Mouse (Mus musculus): ENCODE data around the gene Crybg3.

Gene Crybg3

GRCm38 (mm10) chr16:59573961-59574360 lies 26.8 kb downstream of the Crybg3 start:
- no peak for DNase-seq

DNA sequence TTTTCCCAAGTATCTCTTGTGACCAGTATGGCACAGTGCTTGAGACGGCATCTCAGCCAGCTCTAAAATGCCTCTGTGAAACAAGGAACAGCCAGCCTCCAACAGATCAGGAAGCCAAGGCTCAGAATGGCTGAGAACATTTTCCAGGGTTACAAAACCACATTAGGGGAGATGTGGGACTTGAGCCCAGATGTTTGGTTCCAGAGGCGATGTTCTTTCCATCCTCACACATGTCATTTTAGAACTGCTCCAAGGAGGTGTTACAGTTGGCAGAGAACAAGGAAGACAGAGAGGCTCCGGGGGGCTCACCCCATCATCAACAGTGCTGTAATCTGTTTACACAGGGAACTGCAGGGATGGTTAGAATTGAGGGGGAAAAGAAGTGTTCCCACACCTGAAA lies 28.1 kb downstream of the Crybg3 start:
- no peak for DNase-seq

GRCm38 (mm10) chr16:59570807-59571206 lies 30.0 kb downstream of the Crybg3 start:
- DNase-seq: no peak

GRCm38 (mm10) chr16:59569837-59570236 lies 30.9 kb downstream of the Crybg3 start:
- no peak for DNase-seq

DNA sequence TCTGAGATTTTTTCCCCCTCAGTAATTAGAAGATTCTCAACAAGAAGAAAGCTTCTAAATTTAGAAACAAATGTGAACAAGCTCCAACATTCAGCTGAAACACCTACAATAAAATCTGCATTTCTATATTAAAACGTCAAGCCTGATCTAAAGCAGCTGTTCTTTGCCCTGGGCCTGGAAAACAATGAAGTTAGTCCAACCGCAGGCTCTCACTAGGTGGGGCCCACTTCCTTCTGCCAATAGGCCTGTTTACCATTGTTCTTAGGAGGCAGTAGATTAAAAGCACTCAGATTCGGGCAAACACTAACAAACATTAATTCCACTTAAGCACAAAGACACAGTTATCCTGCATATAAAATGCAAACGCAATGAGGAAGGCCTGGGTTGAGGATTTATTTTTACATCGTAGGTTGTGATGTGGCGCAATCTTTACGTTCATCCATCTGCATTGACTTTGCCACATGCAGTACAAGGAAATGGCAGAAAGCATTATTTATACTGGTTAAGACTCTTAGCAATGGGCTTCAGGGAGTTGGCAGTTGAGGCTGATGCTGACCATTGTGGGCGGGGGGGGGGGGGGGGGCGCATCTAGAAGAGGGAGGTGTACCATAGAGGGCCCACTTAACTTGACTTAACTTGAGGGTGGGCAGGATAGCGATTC lies 32.9 kb downstream of the Crybg3 start:
- DNase-seq: no peak

GRCm38 (mm10) chr16:59566437-59566836 lies 34.3 kb downstream of the Crybg3 start:
- no peak for DNase-seq

GRCm38 (mm10) chr16:59565631-59566030 lies 35.1 kb downstream of the Crybg3 start:
- no peak for DNase-seq

DNA sequence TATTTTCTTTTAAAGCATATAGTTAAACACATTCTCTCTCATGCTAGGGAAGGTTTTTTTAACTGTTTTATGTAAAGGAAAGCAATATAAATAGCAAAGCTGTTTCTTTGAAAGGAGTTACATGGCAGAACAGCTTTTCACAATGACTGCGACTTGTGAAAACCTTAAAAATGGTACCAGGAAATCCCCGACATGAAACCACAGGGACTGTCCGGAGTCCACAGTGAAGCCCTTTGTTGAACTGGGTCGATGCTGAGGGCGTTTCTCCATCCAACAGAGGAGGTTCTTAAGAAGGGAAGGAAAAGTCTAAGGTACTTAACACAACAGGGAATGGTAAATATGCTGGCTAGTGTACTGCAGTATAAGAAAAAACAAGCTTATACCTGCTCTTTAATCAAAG lies 36.8 kb downstream of the Crybg3 start:
- DNase-seq: no peak

DNA sequence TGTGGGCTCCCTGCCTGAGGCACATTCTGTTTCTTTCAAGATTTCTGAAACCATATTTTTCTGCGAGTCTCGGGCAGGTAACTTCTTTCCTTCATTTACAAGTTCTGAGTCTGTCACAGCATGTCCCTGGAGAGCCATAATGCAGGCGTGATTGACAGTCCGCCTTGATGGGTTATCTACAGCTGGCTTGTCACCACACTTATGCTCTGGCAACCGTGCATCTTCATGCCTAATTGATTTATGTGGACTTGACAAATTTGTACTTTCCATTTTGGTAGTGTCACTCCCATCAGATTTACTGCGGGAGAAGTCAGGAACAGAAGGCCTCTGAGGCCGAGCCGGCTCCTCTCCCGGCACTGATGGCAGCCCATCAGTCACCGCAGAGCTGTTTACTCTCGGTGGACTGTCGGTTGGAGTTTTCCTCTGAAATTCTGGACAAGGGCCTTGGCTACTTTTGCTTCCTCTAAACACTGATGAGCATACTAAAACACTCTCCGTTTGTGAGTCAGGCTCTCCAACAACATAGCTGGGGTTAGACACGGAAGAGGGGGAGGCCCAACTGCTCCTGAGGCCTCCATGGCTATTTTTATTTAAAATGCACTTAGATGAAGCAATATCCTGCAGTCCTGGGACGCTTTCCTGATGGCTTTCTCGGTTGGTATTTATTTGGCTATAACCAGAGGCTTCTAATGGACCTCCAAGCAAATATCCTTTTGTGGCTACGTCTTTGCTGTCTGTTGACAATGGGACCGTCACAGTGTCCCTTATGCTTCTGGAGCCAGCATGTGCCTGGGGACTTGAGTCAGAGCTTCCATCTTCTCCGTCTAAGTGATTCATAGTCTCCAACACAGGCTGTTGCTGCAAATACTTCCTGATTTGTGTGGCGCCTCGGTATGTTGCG lies 41.2 kb downstream of the Crybg3 start:
- DNase-seq: no peak

DNA sequence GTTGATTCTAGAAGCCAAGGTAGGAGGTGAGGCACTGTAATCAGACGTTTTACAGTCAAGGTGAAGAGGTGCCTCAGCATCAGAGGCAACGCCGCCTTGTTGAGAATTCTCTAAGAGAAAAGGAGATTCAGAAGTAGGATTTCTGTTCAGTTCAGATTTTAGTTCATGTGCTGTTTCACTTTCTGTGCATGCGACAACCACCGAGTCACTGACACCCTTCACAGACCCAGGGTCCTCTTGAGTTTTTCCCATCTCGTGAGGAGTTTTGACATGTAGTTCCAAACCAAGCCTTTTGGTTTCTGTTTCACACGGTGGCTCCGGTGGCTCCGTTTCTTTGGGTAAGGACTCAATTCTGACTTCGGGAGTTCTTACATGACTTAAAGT lies 41.9 kb downstream of the Crybg3 start:
- no peak for DNase-seq

DNA sequence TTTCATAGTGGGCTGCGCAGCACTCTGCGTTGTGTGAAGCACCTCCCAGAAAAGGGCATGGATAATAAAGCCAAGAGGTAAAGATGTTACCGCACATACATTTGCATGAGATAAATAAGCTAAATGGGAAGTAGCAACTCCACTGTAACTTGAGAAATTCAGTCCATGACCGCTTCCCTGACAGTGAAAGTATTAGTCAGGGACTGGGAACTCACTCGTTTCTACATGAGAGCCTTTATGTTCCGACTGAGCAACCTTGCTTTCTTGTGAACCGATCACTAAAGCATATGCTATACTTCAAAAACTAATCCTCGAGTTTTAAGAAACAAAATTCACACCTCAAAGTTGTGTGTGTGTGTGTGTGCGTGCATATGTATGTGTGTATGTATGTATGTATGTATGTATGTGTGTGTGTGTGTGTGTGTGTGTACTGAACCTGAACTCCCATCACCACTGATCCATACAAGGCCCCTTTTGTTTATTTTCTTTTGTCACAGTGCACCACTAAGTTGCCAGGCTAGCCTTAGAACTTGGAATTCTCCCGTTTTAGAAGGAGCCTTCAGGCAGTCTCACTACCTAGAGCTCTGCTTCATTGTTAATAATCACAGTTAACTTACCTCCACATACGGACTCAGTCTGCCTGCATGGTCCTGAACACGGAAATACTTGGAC lies 47.2 kb downstream of the Crybg3 start:
- DNase-seq: no peak

- DNase-seq: no peak
These were observed 49.3 kb downstream of the Crybg3 start for GRCm38 (mm10) chr16:59551507-59551906.

DNA sequence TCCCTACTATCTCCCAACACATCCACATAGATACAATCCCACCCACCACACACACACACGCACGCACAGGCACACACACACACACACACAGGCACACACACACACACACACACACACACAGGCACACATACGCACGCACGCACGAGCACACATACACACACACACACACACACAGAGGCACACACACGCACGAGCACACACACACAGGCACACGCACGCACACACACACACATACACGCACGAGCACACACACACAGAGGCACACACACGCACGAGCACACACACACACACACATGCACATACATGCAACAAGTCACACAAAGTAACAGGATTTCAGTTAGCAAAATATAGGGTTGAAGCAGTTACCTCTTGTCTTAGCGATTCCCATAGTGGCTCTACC lies 51.1 kb downstream of the Crybg3 start:
- no peak for DNase-seq

DNA sequence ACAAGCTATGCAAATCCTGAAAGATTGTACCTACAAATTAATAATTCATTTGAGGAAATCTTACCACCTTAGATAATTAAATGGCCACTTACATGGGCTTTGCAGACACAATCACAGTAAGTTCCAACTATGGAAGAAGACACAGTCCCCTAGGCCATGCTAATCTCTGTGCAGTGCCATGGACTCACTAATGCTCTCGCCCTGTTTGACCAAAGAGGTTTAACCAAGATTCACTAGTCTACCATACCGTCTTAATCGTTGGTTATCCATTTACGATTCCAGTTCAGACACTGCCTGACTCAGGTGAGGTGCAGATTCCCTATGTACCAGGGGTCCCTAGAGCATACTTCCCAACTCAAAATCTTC lies 52.2 kb downstream of the Crybg3 start:
- DNase-seq: no peak

- peak; percentile 39 for DNase-seq
These were observed 52.7 kb downstream of the Crybg3 start for GRCm38 (mm10) chr16:59547887-59548581.

GRCm38 (mm10) chr16:59547466-59547865 lies 53.3 kb downstream of the Crybg3 start:
- DNase-seq: no peak

DNA sequence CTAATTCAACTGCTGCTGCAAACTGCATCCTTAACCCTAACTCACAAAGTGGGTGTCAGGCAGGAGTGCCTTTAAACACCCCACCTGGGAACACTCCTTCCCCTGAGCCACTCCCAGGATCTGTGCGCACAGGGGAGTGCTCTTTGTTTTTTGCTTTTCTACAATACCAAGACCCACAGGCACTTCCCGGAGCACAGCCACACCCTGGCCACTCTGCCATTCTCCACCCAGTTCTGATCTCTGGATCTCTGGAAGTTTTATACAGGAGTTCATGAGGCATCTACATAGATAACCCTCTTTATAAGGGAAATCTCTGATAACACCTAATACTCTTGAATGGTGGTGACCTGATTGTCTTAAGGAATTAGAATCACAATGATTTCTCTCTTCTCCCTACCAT lies 55.4 kb downstream of the Crybg3 start:
- DNase-seq: no peak

GRCm38 (mm10) chr16:59541382-59541781 lies 59.4 kb downstream of the Crybg3 start:
- DNase-seq: no peak

DNA sequence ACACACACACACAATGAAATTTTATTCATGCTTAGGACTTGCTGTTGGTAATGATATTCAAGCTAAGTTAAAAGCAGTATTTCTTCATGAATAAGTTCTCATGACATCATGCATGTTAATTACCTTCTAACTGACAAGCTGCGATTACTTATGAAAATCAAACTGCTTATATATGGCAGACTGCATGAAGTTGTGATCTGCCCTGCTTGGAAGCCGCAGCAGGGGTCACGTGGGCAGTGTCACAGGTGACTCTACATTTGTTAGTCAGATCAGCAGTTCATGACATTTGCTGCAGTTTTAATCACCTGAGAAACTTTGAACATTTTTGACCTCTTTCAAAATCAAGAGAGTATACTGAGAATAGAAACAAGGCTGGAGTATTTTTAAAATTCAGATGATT lies 59.8 kb downstream of the Crybg3 start:
- DNase-seq: no peak

GRCm38 (mm10) chr16:59535673-59536072 lies 65.1 kb downstream of the Crybg3 start:
- no peak for DNase-seq

GRCm38 (mm10) chr16:59534349-59534748 lies 66.4 kb downstream of the Crybg3 start:
- DNase-seq: no peak

DNA sequence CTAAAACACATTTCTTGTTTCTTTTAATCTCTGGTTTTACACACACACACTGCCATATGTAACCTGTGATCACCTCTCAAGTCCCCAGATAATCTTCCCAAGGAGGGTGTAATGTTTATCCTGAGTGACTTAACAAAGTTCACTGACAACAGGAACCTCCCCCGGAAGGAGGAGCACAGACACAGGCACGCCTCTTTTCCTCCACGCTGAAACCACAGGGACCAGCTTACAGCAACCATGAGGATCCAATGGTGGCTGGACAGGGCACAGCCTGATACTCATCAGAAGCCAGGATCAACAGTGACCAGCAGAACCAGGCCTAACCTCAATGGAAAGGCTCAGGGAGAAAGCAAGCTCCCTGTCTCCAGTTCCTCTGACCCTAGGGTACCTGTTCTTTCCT lies 68.2 kb downstream of the Crybg3 start:
- DNase-seq: no peak

DNA sequence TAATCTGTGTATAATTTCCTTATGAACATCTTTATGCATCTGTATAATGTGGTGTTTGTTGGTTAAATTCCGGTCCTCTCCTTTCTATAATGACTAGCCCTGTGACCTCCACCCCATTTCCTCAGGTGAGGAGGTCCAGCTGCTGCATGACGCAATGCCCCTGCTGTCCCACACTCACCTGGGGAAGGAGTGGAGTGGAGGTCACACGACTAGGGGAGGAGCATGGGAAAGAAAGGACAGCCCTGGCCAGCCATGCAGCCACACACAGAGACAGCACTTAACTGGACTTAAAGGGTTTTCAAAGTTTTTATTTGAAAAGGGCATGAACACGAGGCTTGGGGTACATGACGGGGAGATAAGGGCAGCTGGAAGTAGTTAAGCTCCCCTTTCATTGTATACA lies 69.5 kb downstream of the Crybg3 start:
- no peak for DNase-seq
